Mouse (Mus musculus) 3134 (cell line): ENCODE data around the gene Mapre3.
A peak's percentile ranks its signal among the peaks of the same experiment; 100 is the strongest.

Experiments used
- DNase-seq: peaks from one replicate; pipeline ENCODE4 v3.0.0-alpha.2; 2011; ENCODE audit warnings: low spot score; ENCODE audit not compliant: insufficient read length; ENCODE audit errors: extremely low read depth

The Mapre3 gene

DNA sequence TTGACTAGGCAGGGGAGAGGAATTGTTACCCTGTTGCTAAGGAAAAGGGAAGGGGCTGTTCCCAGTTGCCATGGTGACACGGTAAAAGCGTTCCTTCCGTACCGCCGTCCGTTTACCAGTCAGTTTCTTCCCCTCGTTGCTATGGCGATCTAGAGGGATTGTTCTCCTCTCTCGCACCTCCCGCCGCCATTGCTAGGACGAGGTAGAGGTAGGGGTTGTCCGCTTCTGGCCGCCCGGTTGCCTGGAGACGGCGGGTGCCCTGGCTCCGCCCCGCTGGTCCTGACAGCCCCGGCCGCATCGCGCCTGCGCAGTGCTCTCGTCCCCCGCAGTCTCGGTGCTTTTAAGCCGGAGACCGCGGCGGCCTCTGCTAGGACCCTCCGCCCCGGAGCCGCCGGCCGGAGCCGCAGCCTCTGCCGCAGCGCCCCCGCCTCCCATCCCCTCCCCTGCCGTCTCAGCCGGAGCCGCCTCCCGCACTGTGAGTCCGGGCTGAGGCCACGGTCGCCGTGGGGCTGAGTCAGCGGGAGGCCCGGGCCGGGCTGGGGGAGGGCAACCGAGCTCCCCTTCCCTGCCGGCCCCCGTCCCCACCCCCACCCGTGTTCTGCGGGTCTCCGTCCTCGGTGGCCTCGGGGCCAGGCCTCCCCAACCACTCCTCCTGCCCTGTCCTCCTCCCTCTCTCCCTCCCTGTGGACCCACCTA, at the start of gene Mapre3:
Gene Mapre3 (plus strand): TSS at position 218 of the 696 bp plus-strand sequence.
- peak; percentile 89 for DNase-seq

DNA sequence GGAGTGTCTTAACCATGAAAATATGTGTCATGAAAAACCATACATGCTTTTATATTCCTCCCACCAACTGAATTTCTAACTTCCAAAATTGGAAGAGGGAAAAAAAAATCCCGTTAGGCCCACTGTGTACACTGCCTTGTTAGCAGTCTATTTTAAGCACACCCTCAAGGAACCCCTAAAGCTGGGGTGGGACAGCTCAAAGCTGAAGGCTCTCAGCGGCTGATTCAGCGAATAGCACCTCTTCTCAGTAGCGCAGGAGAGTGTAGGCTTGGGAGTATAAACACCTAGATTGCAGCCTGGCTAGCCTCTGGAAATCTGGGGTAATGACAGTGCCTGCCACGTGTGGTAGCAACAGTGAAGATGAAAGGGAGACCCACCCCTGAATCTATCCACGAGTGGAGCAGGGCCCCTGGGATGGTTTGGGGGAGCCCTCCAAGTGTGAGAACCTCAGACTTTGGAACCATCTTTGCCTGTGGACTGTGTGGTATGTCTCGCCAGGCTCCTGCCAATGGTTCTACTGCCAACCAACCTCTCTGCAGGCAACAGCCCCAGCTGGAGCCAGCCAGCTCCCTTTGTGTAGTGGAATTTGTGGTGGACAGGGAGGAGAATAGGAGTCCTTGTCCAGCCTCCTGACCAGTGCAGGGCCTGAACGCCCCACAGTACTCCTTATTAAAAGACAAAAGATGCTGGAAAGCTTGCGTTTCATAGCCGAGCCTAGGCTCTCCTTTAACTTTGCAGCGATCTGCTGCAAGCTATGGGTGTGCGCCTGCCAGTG, 48.7 kb upstream of the Mapre3 start:
- DNase-seq, result no peak

DNA sequence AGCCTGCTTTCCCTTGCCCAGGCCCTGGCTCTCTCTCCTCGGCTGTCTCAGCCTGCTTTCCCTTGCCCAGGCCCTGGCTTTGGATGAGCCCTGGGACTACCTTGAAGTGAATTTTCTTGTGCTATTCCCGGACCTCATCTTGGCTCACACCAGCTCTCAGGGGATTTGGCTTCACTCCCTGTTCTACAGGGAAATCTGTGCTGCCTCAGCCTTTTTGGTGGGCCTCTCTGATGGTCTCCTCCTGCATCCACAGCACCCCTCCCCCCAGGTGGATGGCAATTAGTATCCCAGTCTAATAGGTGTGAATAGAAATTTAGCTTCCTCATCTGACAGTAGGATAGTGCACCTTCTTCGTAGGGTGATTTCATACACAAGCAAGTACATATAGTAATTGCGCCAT, 46.4 kb upstream of the Mapre3 start:
- peak; percentile 20 for DNase-seq

DNA sequence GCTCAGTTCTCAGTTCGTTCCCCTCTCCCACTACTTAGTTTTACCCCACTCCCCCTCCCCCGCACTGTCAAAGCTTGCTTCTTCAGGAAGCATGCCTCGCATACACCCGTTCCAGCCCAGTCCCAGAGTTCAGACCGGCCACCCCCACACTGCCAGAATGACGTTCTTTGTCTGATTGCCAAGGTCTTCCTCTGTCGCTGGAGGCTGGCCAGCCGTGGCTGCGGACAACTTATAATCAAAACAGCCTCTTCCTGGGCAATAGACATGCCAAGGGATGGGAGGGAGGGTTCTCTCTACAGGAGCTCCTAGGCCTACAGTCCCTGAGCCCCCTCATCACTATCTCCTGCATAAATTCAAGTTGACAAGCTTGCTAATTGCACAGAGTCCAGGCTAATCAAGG, 45.8 kb upstream of the Mapre3 start:
- peak; percentile 14 for DNase-seq

DNA sequence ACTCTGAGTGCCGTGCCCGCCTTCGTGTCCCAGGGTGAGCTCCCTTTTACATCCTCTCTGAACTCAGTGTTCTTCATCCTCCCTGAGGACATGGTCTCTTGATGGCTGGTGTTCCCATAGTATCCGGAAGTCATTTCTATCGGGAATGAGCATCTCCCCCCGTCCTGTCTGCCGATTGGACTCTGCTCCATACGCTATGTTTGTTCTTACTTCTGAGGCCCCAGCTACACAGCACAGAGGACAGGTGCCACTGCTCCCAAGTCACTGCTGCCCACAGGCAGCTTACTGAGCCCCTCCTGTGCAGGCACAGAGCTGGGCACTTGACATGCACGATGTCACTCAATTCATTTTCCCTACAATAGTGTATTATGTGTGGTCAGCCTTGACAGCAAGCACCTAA, 45.4 kb upstream of the Mapre3 start:
- DNase-seq, result no peak

DNA sequence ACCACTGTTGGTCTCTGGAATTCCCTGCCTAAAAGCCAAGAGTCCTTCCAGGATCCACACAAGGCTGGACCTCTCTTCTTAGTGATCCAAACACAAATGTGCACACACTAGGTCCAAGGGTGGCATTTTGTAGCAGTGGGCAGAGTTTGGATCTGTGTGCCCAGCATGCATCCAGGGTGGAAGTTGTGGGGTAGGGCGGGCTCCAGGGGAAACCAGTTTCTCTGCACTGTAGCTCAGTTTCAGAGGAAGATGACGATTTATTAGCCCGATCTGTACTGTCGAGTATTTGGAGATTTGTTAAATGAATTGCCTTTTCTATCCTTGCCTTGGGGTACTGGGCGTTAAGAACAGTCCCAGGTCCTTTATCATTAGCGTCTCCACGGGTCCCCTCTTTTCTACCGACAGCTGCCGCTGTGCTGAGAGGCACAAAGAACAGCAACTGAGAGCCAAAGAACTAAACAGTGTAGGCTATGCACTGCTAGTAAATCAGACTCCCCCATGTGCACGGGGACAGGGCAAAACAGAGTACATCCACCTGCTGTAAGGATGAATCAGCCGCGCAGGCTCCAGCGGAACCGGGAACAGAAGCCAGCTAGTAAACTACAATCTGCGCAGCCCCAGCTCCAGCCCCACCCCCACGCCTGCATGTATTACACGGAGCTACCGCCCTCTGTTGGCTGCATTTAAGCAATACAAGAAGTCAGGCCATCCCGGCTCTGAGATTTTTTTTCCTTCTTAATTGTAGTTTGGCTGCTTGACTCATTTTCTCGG, 39.7 kb upstream of the Mapre3 start:
- peak; percentile 48 for DNase-seq

DNA sequence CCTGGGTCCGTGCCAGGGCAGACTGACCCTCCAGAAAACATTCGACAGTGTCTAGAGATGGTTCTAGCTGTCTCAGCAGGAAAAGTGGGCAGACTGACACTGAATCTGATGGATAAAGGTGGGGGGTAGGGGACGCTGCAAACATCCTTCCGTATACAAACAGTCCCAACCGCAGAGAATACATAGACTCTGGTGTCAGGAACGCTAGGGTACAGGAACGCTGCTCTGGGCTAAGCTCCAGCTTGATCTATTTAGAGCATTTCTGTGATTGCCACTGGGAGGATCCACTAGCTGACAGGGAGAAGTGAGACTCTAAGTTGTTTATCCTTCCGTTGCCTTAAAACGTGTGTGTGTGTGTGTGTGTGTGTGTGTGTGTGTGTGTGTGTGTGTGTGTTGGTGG, 33.7 kb upstream of the Mapre3 start:
- no peak for DNase-seq

DNA sequence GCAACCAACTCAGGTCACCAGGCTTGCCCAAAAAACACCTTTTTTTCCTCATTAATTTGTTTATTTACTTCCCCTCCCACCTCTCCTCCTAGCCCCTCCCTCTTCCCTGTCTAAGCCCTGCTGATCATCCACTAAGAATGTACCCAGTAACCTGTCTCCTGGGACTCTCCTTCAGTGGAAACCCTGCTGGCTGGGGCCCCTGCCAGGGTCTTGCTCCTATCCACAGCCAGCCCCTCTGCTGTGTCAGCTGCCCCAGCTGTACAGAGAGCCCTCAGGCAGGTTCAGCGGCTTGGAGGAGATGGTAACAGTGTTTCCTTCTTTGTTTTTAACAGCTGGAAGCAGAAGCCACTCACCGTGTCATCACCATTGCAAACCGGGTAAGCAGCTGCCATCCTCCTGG, 33.3 kb upstream of the Mapre3 start:
- no peak for DNase-seq

DNA sequence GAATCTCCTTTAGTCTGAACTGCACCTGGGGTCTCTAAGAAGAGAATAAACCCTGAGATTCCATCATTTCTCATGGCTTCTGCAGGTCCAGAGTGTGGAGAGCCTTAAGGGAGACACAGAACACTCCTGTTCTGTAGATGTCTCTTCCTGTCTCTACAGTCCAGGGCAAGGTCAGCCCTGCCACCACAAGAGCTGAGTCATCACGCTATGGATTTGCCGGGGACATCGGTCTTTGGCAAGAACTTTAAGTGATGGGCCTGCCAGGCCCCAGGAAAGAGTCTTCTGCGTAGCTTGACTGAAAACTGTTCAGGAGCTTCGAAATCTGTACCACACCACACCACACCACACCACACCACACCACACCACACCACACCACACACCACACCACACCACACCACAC, 27.1 kb upstream of the Mapre3 start:
- DNase-seq, result peak; percentile 42

DNA sequence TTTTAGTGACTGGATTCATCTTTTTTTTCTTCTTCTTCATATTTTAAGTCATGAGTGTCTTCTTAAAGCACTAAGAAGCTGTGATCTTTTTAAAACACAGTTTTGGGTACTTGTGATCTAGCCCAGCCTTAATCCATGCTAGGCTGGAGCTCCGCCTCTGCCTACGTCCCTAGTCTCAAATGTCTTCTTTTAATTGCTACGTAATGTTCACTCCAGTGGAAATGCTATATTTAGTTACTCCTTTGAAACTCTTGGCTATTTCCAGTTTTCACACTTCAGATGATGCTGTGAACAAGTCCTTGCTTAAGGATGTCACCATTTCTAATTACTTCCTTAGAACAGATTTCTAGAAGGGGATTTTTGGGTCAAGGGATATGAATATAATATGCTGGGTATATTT, 24.4 kb upstream of the Mapre3 start:
- DNase-seq, result no peak

DNA sequence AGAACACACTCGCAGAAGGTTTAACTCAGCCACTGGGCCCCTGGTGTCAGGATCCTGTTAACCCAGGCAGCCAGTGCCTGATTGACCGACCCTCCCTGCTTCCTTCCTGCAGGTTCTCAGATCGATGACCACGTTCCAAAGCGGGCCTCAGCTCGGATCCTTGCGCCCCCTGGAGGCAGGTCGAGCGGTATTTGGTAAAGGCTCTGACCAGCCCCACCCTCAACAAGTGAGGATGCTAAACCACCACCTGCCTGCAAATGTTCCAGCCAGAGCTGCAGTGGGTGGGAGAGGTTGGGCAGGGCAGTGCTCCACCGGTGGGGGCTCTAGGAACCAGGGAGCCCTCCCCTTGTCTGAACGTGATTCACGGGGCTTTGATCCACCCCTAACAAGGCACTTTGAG, 18.3 kb upstream of the Mapre3 start:
- peak; percentile 46 for DNase-seq

DNA sequence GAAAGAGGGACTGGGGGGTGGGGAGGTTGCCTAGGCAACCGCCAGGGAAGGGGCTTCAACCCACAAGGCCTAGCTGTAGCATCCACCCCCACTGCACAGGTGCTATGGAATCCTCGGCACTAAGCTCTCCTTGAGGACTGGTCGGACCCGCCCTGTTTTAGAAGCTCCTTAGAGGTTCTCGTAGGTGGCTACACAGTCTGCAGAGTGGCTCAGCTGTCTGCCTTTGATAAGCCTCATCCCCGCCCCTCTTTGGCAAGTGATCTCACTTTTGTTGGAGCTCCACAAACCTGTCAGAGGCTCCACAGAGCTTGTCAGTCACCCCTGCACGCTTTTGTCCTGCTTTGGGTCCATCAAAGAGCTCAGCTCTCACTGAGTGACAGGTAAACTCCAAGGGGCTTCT, 17.0 kb upstream of the Mapre3 start:
- no peak for DNase-seq

DNA sequence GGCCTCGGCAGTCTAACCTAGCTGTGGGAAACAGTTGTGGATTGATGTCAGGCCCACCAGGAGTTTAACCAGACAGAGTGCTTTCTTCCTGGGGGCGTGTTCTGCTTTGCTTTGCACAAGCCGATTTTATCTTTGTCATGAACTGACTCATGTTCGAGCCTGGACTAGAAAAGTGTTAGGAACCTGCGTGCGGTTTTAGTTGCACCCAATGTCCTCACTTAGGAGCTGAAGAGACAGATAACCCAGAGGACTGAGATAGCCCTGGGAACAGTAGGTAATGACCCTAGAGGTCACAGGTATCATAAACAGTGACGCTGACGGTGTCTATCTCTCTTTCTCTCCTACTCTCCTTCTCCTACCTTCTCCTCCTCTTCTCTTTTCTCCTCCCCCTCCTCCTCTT, 16.5 kb upstream of the Mapre3 start:
- no peak for DNase-seq

DNA sequence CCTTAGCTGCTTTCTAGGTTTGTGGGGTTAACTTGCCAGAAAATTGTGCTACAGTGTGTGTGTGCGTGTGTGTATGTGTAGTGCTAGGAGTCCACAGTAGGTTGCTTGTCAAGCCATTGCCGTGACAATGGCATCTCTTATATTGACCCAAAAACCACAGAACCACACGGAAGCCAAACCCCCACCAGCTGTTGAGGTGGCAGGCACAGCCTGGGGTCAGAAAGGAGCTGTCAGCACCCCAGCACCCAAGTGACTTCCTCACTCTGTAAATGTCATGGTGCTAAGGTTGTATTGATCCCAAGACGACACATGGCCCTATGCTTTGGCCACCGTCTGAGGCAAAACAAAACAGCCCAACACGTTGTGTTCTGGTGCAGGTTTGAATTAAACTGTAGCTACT, 15.5 kb upstream of the Mapre3 start:
- DNase-seq, result no peak

DNA sequence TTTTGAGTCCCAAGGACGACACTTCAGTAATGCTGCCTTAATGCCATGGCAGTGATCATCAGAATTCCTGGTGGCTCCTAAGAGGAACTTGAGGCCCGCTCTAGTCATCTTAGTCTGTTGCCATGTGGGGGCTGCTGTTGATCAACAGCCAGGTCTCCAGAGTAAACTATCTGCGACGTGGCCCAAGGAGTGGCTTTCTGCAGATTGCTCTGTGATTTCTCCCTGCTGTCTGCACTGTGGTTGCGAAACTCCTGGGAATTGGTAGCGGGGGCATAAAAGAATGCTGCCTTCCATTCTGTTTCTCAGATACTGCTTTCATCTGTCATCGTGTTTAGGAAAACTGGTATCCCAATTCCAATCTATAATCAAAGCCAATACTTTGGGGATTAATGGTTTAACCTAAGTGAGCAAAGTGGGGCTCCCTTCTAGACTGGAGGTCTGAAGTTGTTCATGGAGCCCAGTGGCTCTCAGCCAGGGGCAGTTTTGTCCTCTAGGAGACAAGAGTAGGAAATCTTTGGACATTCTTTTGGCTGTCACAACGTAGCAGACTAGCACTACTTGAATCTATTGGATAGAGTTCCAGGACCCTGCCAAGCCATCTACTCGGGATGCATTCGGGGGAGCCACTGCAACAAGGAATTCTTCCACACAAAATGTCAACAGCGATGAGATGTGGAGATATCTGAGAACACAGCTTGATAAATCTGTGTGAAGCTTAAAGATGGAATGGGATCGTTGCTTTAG, 11.5 kb upstream of the Mapre3 start:
- DNase-seq, result no peak

DNA sequence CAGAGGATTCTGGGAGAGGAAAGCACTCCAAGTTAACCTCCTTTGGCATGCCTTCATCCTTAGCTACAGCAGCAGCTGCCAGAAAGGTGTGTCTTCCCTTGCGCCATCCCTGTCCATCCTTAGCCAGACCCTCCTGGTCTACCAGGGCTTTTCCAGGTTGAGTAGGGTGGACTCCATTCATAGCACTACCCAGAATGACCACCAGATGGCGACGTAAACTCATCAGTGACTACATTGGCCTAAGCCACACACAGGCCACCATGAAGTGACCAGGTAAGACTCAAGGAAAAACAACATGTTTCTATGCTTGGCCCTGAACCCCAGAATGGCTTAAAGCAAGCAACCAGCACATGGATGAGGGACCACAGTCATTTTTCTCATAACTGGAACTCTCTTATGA, 8.3 kb upstream of the Mapre3 start:
- peak; percentile 45 for DNase-seq

DNA sequence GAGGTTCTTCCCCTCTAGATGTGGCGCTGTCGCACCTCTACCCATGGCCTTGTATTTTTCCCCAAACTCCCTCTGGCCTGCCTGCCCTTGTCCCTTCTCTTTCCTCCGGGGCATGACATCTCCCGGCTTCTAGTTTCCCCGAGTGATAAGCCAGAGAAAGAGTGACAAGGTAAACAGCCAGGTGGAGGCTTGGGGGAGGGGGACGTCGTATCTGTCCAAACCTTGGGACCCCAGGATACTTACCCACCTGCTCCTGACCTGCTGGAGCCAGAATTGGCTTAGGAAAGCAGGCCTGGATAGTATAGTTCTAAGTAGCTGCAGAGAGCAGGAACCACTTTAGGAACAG, 652 bp downstream of the Mapre3 start:
- DNase-seq, result no peak

DNA sequence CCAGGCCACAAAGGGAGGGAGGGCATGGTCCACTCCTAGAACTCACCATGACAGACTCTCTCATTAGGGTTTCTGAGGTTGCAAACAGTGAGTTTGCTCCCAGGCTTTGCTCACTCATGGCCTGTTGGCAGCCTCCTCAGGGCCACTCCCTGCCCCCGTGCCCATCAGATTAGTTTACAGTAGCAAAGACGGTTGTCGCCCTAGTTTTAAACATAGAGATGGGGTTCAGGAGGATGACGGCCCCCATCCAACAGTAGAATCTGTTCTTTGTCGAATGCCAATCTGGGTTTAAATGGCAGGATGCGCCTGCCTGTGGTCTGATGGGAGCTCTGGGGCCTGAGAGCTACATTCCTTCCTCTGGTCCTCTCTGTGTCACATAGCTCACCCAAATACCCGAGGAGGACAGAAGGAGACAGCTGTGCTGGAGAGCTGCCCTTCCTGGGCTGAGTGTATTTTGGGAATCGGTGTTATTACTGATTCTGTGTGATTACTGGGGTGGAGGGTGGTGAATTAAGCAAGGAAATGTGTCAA, 1.9 kb downstream of the Mapre3 start:
- peak; percentile 26 for DNase-seq

DNA sequence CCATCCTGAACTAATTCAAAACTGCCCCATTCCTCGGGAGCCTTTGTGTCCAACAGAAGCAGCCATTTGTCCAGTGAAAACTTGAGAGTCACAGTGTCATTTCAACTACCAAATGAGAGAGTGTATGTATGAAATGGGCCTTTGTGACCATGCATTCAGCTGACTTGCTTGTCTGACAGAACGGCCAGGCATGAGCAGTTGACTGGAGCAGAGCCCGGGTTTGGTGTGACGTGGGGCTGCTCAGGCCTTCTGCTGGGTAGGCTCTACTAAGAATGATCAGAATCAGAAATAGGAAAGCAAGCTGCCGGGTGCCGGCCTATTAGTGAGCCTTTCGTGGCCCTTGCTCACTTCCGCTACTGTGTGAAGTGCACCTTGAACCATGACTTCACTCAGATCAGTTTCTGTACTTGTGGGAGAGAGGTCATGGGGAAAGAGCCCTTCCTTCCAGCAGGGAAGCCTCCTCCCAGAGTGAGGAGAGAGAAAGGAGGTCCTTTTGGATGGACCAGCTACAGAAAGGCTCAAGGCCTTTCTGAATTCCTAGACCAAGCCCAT, 4.4 kb downstream of the Mapre3 start:
- no peak for DNase-seq

DNA sequence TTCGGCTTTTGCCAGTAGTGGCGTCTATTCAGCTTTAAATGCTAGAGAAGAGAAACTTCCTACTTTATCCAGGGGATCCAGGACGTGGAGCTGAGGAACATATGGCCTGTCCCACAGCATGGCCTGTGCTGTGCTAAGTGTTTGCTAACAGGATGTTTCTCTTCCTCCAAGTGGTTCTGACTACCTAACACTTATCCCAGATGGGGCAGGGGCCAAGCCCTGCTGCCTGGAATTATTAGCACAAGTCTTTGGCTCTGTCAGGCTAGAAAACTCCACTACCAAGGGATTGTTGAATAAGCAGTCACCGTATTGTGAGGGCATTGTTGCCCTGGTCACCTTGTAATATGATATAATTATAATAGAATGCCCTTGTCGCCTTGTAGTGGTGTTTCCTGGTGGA, 8.2 kb downstream of the Mapre3 start:
- no peak for DNase-seq

DNA sequence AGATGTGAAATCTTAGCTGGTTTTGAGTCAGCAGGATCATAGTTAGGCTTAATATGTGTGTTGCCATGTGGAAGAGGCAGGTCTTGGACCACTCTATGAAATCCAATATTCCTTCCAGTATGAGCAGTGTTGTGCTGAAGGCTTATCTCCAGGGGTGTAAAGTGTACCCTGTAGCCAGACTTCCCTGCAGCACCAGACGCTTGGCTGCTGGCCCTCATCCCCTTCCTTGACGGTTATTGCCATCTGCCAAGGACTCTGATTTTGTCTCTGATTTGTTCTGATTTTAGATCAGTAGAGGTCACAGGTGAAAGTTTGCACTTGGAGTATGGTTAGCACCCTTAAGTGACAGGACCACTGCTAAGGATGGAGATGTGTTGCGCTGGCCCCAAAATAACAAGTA, 8.7 kb downstream of the Mapre3 start:
- no peak for DNase-seq
